Mouse (Mus musculus): ENCODE results near the gene Dapl1.

Gene Dapl1

GRCm38 (mm10) chr2:59539796-59540195, 55.3 kb downstream of the Dapl1 start:
- no peak for DNase-seq

GRCm38 (mm10) chr2:59541121-59541887, 56.9 kb downstream of the Dapl1 start:
- peak; percentile 71 for DNase-seq

- no peak for DNase-seq
Measured at GRCm38 (mm10) chr2:59543543-59544065, 59.2 kb downstream of the Dapl1 start.

GRCm38 (mm10) chr2:59544237-59544909, 59.9 kb downstream of the Dapl1 start:
- no peak for DNase-seq

- DNase-seq, result no peak
Measured at GRCm38 (mm10) chr2:59545001-59545400, 60.5 kb downstream of the Dapl1 start.

GRCm38 (mm10) chr2:59547369-59548099, 63.1 kb downstream of the Dapl1 start:
- DNase-seq, result no peak

GRCm38 (mm10) chr2:59552784-59553183, 68.3 kb downstream of the Dapl1 start:
- DNase-seq, result no peak

GRCm38 (mm10) chr2:59554373-59554940, 70.0 kb downstream of the Dapl1 start:
- no peak for DNase-seq
